Mouse (Mus musculus) kidney, embryonic 15.5 days (tissue): ENCODE data around the gene Mrtfb. TPM values are rescaled to one million over a fixed set of nuclear protein-coding genes. Genes with fewer than 3 reads are reported as not detected.

Experiments
- ATAC-seq: fragments of 200-750 bp; cut with Nextera tagmentation; replicated peaks from 2 replicates; pipeline ENCODE4 v1.8.0; 2017; ENCODE audit warnings: moderate TSS enrichment; ENCODE audit not compliant: low FRiP score
- H3K27ac ChIP-seq: fragments of 300-500 bp; sonication (generic); 2 replicates; pipeline ENCODE4 v1.5.1; 2015; ENCODE audit warnings: mild to moderate bottlenecking, inconsistent platforms
- H3K27me3 ChIP-seq: fragments of 300-500 bp; sonication (generic); 2 replicates; pipeline ENCODE4 v1.6.1; 2015; ENCODE audit warnings: inconsistent platforms
- H3K36me3 ChIP-seq: fragments of 300-500 bp; sonication (generic); 2 replicates; pipeline ENCODE4 v1.6.1; 2015; ENCODE audit warnings: inconsistent platforms
- H3K4me1 ChIP-seq: fragments of 300-500 bp; sonication (generic); 2 replicates; pipeline ENCODE4 v1.6.1; 2015; ENCODE audit warnings: inconsistent platforms
- H3K4me2 ChIP-seq: fragments of 300-500 bp; sonication (generic); 2 replicates; pipeline ENCODE4 v1.6.1; 2015; ENCODE audit warnings: moderate library complexity, mild to moderate bottlenecking, inconsistent platforms
- H3K4me3 ChIP-seq: fragments of 300-500 bp; sonication (generic); replicated peaks from 2 replicates; pipeline ENCODE4 v1.5.1; 2015; ENCODE audit warnings: mild to moderate bottlenecking, inconsistent platforms
- H3K9ac ChIP-seq: fragments of 300-500 bp; sonication (generic); 2 replicates; pipeline ENCODE4 v1.6.1; 2015; ENCODE audit warnings: mild to moderate bottlenecking, inconsistent platforms
- H3K9me3 ChIP-seq: fragments of 300-500 bp; sonication (generic); replicated peaks from 2 replicates; pipeline ENCODE4 v1.6.1; 2016; ENCODE audit warnings: inconsistent platforms
- WGBS: fragments of 180-500 bp; shearing (Covaris S2); methylation state at CpG from one replicate; pipeline ENCODE4 v1.1.7; 2015; ENCODE audit warnings: mixed read lengths; 5-methylcytosine and 5-hydroxymethylcytosine counted together
- polyA plus RNA-seq: library from polyadenylated mRNA; unstranded; fragments of >200 nt; fragmentation: Nextera tagmentation; extraction: Ambion mirVana; gene quantifications from 2 replicates; pipeline ENCODE4 v1.2.1, GENCODE M21; 2015

The Mrtfb gene
- polyA plus RNA-seq, 1 experiment from 2014 or later: 21.2 TPM

DNA sequence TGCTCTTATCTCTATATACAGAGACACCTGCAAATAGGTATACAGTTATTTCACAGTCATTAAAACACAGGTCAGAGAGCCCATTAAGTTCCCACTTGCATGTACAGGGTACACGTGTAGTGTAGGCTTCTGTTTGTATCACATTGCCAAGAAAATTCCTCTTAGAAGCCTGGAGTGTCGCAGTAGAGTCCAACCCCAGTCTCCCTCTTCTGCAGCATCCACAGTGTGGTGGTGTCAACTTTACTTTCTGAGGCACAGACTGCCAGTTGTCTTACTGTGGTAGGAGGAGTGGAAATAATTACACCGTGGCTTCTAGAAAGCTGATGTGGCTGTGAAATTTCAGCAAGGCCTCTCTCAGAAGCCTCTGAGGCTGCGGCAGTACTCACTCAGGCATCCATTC is 158.7 kb downstream of the Mrtfb start:
- Histone ChIP-seq H3K4me1 (no peaks in the 10 kb centered on the region), H3K4me2 (no peak overlapping the region), H3K4me3 (no peak overlapping the region), H3K27ac (no peak overlapping the region), H3K9me3 (no peaks in the 10 kb centered on the region), H3K27me3 (no peaks in the 10 kb centered on the region), H3K9ac (no peak overlapping the region), H3K36me3 (peaks cover 42% of the 10 kb centered on the region)
- ATAC-seq: no peak
- WGBS: 90% methylated on average over 4 of the region's 4 CpGs

DNA sequence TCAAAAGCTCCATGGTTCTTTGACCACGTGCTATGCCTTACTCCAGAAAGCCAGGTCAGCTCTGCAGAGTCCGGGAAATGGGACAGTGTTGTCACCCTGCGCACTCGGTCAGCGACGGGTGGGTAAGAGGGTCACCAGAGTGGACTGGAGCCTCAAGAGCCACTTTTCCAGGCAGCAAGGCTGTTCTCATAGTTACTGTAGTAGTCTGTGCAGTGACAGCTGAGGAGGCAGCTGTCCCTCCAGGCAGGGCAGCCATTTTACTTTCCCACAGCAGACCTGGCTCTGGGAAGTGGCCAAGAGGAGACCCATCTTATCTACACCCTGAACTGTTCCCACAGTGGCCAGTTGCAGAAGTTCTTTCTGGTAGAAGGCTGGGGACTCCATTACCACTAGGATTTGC is 159.2 kb downstream of the Mrtfb start:
- Histone ChIP-seq H3K36me3 (peaks cover 37% of the 10 kb centered on the region), H3K9ac (no peak overlapping the region), H3K27ac (no peak overlapping the region), H3K27me3 (no peaks in the 10 kb centered on the region), H3K4me1 (no peaks in the 10 kb centered on the region), H3K9me3 (no peaks in the 10 kb centered on the region), H3K4me2 (no peak overlapping the region), H3K4me3 (no peak overlapping the region)
- 93% methylated on average over 6 of the region's 6 CpGs for WGBS
- no peak for ATAC-seq

DNA sequence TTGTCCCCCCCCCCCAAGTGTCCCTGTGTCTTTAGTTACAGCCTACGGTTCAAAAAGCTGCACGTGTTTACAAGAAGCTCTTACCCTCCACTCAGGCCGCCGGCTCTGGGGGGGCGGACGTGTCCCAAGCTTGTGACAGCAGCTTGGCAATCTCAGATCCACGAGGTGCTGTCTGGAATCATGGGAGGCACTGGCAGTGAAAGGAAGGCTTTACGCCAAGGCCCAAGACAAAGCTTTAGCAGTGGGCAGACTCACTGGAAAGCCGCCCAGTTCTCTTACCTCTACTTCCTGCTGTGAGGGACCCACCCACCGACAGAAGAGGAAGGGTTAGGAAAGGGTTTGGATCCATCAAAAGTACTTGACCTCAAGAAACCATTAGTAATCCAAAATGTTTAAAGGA is 160.2 kb downstream of the Mrtfb start:
- Histone ChIP-seq H3K4me3 (no peak overlapping the region), H3K9ac (no peak overlapping the region), H3K4me1 (no peaks in the 10 kb centered on the region), H3K27ac (no peak overlapping the region), H3K27me3 (no peaks in the 10 kb centered on the region), H3K9me3 (no peaks in the 10 kb centered on the region), H3K4me2 (no peak overlapping the region), H3K36me3 (peaks cover 27% of the 10 kb centered on the region)
- ATAC-seq: no peak
- WGBS: 80% methylated on average over 10 of the region's 10 CpGs

DNA sequence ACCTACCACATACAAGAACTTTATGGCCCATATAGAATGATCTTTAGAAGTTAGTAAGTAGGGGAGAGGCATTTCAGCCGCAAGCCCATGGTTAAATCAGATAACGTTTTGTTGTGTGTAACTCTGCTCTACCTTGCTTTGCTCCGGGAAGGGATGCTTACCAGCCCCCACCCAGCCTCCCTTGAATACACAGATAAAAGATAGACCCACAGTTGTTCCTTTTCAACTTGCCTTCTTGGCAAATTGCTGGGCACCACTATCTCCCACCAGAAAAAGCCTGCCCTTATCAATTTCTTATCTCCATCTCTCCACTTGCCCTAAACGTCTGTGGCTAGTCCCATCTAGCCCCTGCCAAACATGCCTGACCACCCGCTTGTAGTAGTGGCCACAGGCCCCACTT is 161.6 kb downstream of the Mrtfb start:
- 67% methylated on average over 5 of the region's 5 CpGs for WGBS
- Histone ChIP-seq H3K27ac (no peak overlapping the region), H3K27me3 (no peaks in the 10 kb centered on the region), H3K4me1 (no peaks in the 10 kb centered on the region), H3K9me3 (no peaks in the 10 kb centered on the region), H3K4me3 (no peak overlapping the region), H3K9ac (no peak overlapping the region), H3K36me3 (peaks cover 13% of the 10 kb centered on the region), H3K4me2 (no peak overlapping the region)
- ATAC-seq: no peak

DNA sequence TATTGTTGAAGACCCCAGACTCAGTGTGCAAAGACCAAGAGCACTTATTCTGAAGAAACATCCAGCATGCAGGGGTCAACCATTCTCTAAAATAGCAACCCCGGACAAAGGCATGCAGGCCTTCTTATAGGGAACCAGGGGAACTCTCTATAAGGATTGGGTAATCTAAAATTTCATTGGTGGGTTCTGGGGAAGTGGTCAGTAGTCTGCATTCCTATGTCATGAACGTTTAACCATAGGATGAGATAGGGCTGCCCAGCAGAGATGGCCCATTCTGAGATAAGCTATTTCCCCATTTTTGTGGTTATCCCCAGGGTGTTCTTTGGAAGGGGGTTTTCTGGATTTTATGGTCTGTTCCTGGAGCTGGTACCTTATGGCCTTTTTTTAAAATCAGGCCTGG is 163.5 kb downstream of the Mrtfb start:
- no peaks in the 10 kb centered on the region for H3K36me3 ChIP-seq
- no peaks in the 10 kb centered on the region for H3K9me3 ChIP-seq
- no peaks in the 10 kb centered on the region for H3K4me1 ChIP-seq
- H3K27ac ChIP-seq: no peak overlapping the region
- no peak overlapping the region for H3K4me3 ChIP-seq
- H3K27me3 ChIP-seq: no peaks in the 10 kb centered on the region
- WGBS: 74% methylated on average over 2 of the region's 2 CpGs
- no peak overlapping the region for H3K9ac ChIP-seq
- no peak overlapping the region for H3K4me2 ChIP-seq
- no peak for ATAC-seq

DNA sequence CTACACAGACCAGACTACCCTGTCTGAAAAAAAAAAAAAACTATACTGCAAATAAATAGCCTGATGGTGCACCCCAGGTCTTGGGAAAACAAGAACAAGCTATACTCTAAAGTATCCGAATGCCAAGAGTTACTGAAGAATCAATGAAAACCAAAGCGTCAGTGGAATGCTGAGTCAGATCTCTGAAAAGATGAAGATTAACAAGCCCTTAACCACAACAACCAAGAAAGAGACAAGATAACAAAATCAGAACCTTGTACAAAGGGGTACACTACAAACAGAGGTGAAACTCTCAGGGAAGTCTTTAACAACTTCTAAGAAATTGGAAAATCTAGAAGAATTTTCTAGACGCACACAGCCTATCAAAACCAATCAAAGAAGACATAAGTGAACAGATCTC is 166.2 kb downstream of the Mrtfb start:
- 86% methylated on average over 3 of the region's 3 CpGs for WGBS
- H3K4me3 ChIP-seq: no peak overlapping the region
- no peak overlapping the region for H3K27ac ChIP-seq
- no peak overlapping the region for H3K4me2 ChIP-seq
- no peak overlapping the region for H3K9ac ChIP-seq
- no peaks in the 10 kb centered on the region for H3K9me3 ChIP-seq
- H3K36me3 ChIP-seq: no peaks in the 10 kb centered on the region
- ATAC-seq: no peak
- H3K27me3 ChIP-seq: no peaks in the 10 kb centered on the region
- no peaks in the 10 kb centered on the region for H3K4me1 ChIP-seq

DNA sequence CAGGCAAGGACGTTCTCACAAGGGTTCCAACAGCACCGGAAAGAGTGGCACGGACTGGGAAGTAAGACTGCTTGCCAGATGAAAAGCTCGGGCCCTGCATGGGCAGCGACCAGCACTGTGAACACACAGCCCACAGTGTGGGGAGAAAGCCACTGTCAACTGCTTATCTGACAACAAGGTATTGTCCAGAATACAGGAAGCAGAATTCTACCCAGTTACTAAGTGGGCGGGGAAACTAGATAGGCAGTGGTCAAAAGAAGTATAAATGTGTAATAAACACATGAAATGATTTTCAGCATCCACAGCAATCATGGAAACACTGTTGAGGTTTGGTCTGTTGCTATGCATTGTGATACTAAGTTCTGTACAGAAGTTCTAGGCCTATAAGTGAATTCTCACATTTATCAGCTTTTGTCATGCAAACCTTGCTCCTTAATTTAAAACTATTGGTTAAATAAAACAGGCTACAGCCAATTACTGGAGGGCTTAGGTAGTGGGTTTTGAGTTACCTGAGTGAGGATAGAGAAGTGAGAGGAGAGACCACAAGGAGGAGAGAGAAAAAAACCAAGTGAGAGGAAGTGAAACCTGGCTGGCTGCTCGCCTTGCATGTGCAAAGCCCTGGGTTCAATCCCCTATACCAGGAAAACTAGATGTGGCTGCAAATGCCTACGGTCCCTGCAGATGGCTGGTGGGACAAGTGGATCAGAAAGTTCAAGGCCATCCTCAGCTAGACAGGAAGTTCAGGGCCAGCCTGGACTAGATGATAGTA is 167.5 kb downstream of the Mrtfb start:
- Histone ChIP-seq H3K4me1 (no peaks in the 10 kb centered on the region), H3K4me2 (no peak overlapping the region), H3K4me3 (no peak overlapping the region), H3K27me3 (no peaks in the 10 kb centered on the region), H3K9me3 (no peaks in the 10 kb centered on the region), H3K9ac (no peak overlapping the region), H3K27ac (no peak overlapping the region), H3K36me3 (no peaks in the 10 kb centered on the region)
- WGBS: 87% methylated on average over 8 of the region's 8 CpGs
- ATAC-seq: no peak

DNA sequence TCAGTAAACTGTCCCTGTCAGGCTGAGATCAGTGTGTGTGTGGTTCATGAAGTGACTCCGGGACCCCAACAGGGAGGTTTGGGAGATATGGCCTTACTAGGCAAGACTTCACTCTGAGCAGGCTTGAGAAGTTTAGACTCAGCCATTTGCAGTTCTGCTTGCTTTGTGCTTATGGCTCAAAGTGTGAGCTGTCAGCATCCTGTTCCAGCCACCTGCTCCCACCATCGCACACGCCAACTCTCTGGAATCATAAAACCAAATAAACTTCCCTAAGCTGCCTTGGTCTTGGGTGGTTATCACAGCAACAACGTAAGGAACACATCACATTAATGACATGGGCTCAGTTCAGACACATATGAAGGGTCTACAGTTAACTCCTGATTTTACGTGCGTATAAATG is 169.5 kb downstream of the Mrtfb start:
- Histone ChIP-seq H3K27me3 (no peaks in the 10 kb centered on the region), H3K9ac (no peak overlapping the region), H3K4me2 (no peak overlapping the region), H3K4me3 (no peak overlapping the region), H3K4me1 (no peaks in the 10 kb centered on the region), H3K36me3 (no peaks in the 10 kb centered on the region), H3K27ac (no peak overlapping the region), H3K9me3 (no peaks in the 10 kb centered on the region)
- ATAC-seq: no peak
- WGBS: 87% methylated on average over 6 of the region's 6 CpGs

DNA sequence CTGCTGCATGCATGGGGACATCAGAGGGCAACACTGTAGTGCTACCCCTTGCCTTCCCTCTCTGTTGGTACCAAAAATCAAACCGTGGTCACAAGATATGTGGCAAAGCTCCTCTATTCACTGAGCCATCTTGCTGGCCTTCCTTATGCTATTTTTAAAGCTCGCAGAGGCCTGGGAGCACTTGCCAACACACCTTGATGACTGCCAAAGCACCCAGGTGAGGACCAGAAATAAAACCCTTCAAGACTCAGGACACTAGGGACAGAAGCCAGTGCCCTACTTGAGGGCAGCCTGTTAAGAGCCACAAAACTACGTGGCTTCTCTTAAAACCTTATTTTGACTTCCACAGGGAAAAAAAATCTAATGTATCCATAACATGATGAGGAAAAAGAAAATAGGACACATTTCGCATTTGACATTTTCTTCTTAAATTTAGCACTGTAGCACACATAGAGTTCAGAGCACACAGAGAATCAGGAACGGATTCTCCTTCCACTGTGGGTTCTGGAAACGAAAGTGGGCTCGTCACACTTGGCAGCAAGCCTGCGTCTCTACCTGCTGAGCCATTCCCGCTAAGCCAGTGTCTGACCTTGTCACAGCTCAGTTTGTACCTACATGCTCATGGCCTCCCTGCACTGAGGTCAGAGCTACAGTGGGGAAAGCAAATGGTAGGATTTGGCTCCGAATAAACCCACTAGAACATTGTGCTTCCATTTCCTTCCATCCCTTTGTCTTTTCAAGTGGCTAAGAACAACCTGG is 170.7 kb downstream of the Mrtfb start:
- ATAC-seq: no peak
- Histone ChIP-seq H3K9ac (no peak overlapping the region), H3K4me2 (no peak overlapping the region), H3K9me3 (no peaks in the 10 kb centered on the region), H3K36me3 (no peaks in the 10 kb centered on the region), H3K27me3 (no peaks in the 10 kb centered on the region), H3K4me1 (0 out of 2 replicates have a peak, but pooled peaks cover 7% of the 10 kb centered on the region), H3K4me3 (no peak overlapping the region), H3K27ac (no peak overlapping the region)
- 82% methylated on average over 10 of the region's 10 CpGs for WGBS

DNA sequence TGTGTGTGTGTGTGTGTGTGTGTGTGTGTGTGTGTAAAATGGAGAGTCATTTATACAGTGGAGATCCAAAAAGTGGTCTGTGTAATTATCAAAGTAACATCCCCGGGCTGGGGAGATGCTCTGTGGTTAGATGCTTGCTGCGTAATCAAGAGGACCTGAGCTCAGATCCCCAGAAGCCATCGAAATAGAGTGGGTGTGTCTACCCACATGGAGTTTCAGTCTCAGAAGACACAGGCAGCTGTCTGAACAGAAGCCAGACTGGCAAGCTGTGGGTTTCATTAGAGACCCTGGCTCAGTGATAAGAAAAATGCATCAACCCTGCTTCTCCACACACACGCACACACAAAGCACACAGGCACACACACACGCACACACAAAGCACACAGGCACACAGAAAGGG is 171.8 kb downstream of the Mrtfb start:
- 80% methylated on average over 5 of the region's 5 CpGs for WGBS
- H3K4me2 ChIP-seq: no peak overlapping the region
- H3K9ac ChIP-seq: no peak overlapping the region
- H3K27me3 ChIP-seq: no peaks in the 10 kb centered on the region
- no peaks in the 10 kb centered on the region for H3K9me3 ChIP-seq
- H3K4me1 ChIP-seq: 0 out of 2 replicates have a peak, but pooled peaks cover 7% of the 10 kb centered on the region
- H3K36me3 ChIP-seq: no peaks in the 10 kb centered on the region
- no peak for ATAC-seq
- no peak overlapping the region for H3K27ac ChIP-seq
- no peak overlapping the region for H3K4me3 ChIP-seq

DNA sequence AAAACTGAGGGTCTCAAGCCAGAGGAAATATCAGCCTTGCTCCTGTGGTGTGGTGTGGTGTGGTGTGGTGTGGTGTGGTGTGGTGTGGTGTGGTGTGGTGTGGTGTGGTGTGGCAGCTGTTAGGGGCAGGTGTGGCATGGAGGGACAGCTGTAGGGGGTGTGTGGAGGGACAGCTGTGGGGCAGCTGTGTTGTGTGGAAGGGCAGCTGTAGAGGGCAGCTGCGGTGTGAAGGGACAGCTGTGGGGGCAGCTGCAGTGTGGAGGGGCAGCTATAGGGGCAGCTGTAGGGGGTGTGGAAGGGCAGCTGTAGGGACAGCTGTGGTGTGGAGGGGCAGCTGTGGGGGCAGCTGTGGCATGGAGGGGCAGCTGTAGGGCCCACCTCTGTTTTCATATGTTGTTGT is 172.5 kb downstream of the Mrtfb start:
- Histone ChIP-seq H3K4me3 (no peak overlapping the region), H3K36me3 (no peaks in the 10 kb centered on the region), H3K27ac (no peak overlapping the region), H3K27me3 (no peaks in the 10 kb centered on the region), H3K9ac (no peak overlapping the region), H3K4me2 (no peak overlapping the region), H3K9me3 (no peaks in the 10 kb centered on the region), H3K4me1 (0 out of 2 replicates have a peak, but pooled peaks cover 7% of the 10 kb centered on the region)
- ATAC-seq: no peak
- 86% methylated on average over 1 of the region's 1 CpGs for WGBS

DNA sequence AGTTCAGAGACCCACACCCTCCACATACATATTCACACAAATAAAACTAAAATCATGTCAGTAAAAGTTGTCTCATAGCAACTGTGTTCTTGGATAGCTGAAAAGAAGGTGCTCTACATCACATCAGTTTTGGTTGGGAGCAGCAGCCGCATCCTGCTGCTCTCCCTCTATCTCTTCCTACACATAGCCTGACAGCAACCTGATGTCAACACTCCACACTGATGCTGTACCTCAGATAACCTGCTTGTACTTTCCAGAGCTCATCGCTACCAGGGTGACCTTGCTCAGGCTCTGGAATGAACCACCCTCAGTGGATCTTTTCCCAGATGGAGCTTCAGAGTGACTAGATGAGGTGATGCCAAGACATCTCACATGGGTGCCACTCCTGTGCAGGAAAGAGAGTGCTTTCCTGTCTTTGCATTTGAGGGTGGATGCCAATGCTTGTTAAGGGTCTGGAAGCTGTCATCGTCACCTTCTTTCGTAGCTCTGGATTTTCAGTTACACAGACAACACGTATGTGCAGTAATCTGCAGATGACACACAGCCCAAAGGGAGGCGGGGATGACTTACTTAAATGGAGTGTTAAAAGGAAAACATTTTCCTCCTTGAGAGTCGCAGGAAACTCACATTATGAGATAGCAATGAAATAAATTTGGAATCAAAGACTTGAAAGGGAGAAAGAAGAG is 173.8 kb downstream of the Mrtfb start:
- H3K27ac ChIP-seq: no peak overlapping the region
- no peaks in the 10 kb centered on the region for H3K9me3 ChIP-seq
- H3K4me3 ChIP-seq: no peak overlapping the region
- WGBS: 83% methylated on average over 7 of the region's 7 CpGs
- 0 out of 2 replicates have a peak, but pooled peaks cover 7% of the 10 kb centered on the region for H3K4me1 ChIP-seq
- H3K4me2 ChIP-seq: no peak overlapping the region
- H3K9ac ChIP-seq: no peak overlapping the region
- ATAC-seq: no peak
- H3K27me3 ChIP-seq: no peaks in the 10 kb centered on the region
- H3K36me3 ChIP-seq: no peaks in the 10 kb centered on the region
